Mouse (Mus musculus) adrenal gland, postnatal 14 days (tissue): ENCODE results near the gene Snx20. TPM values are rescaled to one million over a fixed set of nuclear protein-coding genes. Genes with fewer than 3 reads are reported as not detected.
"Not testable (repeated sequence)": the region's sequence is repeated elsewhere in the genome, so short reads cannot be mapped to it uniquely, and the experiment has no call there.

ENCODE experiments used
- DNase-seq: peaks from one replicate; pipeline ENCODE4 v3.0.0; 2021; ENCODE audit warnings: mixed read lengths
- long read RNA-seq, 2 experiments: library from polyadenylated mRNA; stranded (forward); transcript quantifications; one replicate each; pipeline ENCODE4 v2.0.0; 2021
- total RNA-seq: library from RNA; stranded (reverse); gene quantifications from 2 replicates; pipeline ENCODE4 v1.2.3, GENCODE M21; 2021

Snx20 gene
- 1.0 and 5.4 TPM in 2 replicates for total RNA-seq
- long read RNA-seq, experiment 1, partial matches to known transcripts, result 1 of 3 reads
- long read RNA-seq, experiment 1, other reads (novel, unspliced or antisense), result 0 of 3 reads
- long read RNA-seq, experiment 2, result 0 reads

DNA sequence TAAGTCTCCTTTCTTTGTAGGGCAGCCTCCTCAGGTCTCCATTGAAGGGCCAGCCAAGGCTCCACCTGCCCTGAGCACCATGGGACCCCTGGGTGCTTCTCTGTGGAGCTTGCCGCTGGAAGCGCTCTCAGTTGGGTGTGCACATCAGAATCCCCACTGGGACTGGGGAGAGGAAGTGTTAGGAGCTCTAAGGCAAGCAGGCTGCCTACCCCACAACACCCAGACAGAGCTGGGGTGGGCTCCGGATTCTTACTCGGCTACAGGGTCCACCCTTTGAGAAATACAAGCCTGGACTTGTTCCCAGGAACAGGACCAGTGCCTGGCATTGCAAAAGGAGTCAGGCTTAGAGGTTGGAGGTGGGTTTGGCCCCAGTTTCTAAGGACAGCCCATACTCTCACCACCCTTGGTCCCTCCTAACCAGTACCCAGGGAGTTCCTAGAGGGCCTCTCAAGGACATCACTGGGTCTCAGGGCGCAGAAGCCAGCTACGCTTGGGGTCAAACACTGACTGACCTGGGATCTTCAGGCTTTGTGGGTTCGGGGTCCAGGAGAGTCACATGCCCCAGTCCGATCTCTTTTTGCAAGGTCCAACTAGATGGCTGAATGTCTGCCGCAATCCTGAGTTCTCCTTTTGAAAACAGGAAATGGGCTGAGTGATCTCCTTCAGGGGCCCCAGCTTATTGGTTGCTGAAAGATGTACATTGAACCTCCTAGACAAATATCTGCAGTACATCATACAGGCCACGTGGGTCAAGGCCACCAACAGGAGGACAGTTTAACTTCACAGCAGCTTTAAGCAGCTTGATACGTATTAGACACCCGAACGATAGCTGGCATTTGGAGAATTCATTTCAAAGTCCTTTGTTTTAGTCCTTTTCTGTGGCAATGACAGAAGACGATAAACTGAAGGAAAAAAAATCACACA, at the start of gene Snx20:
Gene Snx20 (minus strand): TSS at position 655 of the 924 bp plus-strand sequence.
- DNase-seq, result no peak

- no peak for DNase-seq
Measured at GRCm38 (mm10) chr8:88683656-88684289, 47.8 kb upstream of the Snx20 start.

- no peak for DNase-seq
Measured at GRCm38 (mm10) chr8:88681046-88681445, 45.1 kb upstream of the Snx20 start.

- DNase-seq, result no peak
Measured at GRCm38 (mm10) chr8:88680566-88680965, 44.6 kb upstream of the Snx20 start.

- DNase-seq, result no peak
Measured at GRCm38 (mm10) chr8:88677071-88677470, 41.1 kb upstream of the Snx20 start.

GRCm38 (mm10) chr8:88675372-88676165, 39.6 kb upstream of the Snx20 start:
- DNase-seq, result no peak

DNA sequence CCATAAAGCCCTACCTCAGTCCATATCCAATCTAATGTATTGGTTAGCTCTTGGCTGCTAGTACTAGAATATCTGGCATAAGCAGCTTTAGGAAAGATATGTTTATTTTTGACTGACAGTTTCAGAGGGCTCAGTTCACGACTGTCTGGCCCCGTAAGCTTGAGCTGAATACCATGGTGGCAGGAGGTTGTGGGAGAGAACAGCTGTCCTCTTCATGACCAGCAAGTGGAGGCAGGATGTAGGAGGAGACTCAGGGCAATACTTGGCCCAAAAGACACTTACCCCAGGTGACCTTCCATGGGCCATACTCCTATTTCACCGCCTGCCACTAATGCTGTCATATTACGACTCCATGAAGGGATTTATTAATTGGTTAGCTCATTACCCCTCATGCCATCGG, 37.9 kb upstream of the Snx20 start:
- DNase-seq, result no peak

DNA sequence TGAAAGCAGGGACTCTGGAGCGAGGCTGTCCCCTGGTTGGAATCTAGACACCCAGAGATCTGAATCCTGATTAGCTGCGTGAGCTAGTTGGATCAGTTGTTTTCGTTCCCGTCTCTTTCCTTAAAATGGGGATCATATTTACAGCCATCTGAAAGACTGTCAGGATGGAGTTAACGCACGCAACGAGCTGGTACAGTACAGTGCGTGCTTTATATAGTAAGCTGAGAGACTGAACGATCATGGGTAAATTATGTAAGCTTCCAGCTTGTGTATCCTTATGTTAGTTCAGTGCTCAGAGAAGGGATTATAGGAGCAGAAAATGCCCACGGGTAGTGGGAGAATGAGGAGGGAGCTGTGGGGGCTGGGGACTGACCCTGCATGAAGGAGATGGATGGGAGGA, 35.6 kb upstream of the Snx20 start:
- DNase-seq, result no peak

GRCm38 (mm10) chr8:88670782-88671181, 34.9 kb upstream of the Snx20 start:
- no peak for DNase-seq

GRCm38 (mm10) chr8:88668400-88669086, 32.6 kb upstream of the Snx20 start:
- peak; percentile 16 for DNase-seq

DNA sequence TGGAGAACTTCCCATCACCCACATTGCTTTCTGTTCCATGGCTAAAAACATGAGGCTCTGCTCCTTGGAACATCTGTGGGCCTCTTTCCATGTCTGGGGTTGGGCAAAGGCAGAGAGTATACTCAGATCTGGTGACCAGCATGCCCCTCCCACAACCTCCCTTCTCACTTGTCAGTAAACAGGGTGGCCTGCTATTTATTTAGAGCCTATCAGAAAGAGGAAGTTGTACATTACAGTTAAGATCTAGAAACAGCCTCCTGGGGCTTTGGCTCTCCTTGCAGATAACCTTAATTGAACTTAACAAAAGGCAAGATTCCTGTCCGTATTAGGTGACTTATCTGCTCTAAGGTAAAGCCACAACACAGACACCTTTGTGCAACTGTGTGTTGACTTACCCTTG, 30.5 kb upstream of the Snx20 start:
- DNase-seq, result peak; percentile 18

DNA sequence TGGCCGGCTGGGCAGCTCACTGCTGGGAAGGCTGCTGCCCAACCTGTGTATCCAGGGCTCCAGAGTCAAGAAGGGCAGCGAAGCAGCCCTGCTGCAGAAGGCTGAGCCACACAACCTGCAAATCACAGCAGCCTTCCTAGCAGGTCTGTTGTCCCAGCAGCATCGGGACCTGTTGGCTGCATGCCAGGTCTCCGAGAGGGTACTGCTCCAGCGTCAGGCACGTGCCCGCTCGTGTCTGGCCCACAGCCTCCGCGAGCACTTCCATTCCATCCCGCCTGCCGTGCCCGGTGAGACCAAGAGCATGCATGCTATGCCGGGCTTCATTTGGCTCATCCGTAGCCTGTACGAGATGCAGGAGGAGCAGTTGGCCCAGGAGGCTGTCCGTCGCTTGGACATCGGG, 29.0 kb upstream of the Snx20 start:
- no peak for DNase-seq

GRCm38 (mm10) chr8:88664121-88664520, 28.2 kb upstream of the Snx20 start:
- DNase-seq, result no peak

DNA sequence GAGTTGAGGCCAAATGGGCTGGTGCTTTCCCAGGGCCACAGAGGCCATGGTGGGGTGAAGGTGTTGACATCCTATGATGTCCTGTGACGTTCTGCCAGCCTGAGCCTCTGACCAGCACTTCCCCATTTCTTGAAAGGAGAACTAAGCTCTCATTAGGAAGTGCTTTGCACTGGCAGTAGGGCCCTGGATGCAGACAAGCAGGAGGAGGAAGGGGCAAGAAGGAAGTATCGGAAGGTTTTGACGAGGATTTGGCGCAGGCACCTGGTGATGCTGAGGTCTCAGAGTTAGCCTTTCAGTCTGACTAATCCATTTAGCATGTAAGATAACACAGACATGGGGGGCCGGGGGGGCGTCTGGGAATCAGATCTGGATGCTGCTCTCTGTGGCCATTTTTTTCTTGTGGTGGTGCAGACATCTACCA, 26.5 kb upstream of the Snx20 start:
- DNase-seq, result no peak

DNA sequence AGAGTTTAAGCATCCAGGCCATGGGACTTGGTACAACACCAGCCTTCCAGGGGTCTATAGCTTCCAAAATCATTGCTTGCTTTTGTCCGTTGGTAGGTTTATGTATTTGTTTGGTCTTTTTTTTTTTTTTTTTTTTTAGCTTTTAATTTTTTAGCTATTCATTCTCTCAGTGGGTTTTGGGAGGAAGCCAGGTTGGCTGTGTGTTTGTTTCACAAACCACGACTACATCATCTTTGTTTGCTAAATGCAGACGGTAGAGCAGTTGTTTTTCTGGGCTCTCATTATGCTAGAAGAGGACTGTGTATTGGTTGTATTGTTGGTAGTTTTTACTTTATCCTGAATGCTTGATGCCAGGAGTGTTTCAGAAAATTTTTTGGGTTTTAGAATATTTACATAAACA, 23.9 kb upstream of the Snx20 start:
- no peak for DNase-seq

DNA sequence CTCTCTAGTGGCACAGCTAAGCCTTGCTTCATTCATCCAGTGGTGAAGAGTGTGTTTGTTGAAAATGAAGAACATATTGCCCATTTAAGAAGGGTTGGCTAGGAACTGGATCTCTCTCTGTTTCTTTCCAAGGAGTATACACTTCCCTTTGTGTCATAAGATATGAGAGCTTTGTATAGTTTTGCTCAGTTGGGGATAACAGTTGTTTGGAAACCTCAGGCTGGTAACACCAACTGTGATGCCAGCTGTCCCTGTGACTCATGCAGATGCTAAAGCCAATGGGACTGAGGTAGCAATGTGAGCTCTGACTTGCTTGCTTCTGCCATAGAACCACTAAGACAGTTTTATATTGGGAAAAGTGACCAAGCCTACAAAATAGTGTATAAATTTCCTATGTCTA, 19.4 kb upstream of the Snx20 start:
- DNase-seq, result no peak

DNA sequence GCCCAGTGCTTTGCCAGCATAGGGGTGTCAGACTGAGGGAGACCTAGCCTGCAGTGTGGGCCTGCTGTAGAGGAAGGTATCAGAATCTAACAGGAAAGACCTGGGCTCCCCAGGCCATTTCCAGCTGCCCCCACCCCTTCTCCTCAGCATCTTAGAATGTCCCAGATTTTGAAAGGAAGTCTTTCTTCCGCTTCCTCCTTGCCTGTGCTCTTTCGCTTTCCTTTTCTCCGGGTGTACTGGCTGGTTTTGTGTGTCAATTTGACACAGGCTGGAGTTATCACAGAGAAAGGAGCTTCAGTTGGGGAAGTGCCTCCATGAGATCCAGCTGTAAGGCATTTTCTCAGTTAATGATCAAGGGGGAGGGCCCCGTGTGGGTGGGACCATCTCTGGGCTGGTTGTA, 15.2 kb upstream of the Snx20 start:
- not testable (repeated sequence) for DNase-seq

DNA sequence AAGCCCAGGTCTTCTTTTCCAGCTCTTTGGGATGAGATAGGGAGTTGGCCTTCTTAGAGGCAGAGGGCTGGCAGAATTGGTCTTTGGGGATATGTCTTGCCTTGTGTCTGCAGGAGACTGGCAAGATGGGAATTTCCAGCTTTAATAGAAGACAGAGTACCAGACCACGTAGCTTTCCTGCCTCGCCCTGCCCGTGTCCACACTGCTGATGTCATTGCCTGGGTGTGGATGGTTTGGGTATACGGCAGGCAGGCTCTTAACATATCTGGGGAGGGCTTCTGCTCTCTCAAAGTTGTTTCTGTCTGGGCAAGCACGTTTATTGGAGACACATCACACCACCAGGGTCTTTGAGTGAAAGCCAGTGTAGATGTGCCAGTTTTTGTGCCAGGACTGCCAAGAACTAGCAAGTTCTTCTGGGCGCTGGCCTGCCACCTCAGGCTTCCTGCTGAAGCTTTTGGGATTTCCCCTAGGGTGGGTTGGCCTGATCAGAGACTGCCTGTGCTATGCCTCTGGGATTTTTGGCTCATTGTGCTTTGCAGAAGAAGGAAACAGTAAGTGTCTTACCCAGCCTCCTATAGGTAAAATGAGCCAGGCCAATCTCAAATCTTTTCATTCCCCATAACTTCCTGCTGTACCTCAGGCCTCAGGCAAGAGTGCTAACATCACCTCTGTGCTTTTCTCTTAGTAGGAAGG, 14.2 kb upstream of the Snx20 start:
- no peak for DNase-seq

DNA sequence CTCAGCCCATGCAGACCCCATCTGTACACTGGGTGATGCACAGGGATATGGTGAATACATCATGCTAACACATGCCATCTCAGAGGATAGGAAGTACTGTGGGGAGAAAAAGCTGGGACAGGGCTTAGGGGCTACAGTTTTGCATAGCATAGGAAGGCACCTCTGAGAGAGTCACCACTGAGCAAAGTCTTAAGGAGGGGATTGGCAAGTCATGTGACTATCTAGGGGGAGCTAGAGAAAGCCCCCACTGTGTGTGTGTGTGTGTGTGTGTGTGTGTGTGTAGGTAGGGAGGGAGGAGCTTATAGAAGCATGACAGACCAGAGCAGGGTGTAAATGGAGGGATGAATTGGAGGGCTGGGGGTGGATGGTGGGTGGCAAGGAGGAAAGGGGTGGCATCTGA, 12.4 kb upstream of the Snx20 start:
- no peak for DNase-seq

- peak; percentile 90 for DNase-seq
Measured at GRCm38 (mm10) chr8:88646837-88647778, 11.2 kb upstream of the Snx20 start, which contains the start of gene Nod2. Gene Nod2 (plus strand): TSS chr8:88647315.
